Mouse (Mus musculus) brown adipose tissue, adult 24 weeks (tissue): ENCODE data around the gene Rad51b. TPM values are rescaled to one million over a fixed set of nuclear protein-coding genes. Genes with fewer than 3 reads are reported as not detected.

Source experiments
- H3K27ac ChIP-seq: fragments of 200-500 bp; replicated peaks from 2 replicates; pipeline ENCODE4 v1.5.1; 2012; ENCODE audit warnings: low read depth, mild to moderate bottlenecking, low read length
- H3K4me1 ChIP-seq: fragments of 200-500 bp; 2 replicates; pipeline ENCODE4 v1.6.1; 2012; ENCODE audit warnings: low read length, mixed read lengths; ENCODE audit not compliant: control insufficient read depth, insufficient read depth, insufficient read length
- H3K4me3 ChIP-seq: fragments of 200-500 bp; 2 replicates; pipeline ENCODE4 v1.5.1; 2012; ENCODE audit warnings: low read depth, mild to moderate bottlenecking, low read length, moderate library complexity; ENCODE audit not compliant: insufficient read depth
- polyA plus RNA-seq: library from polyadenylated mRNA; stranded (reverse); fragments of >200 nt; gene quantifications from 2 replicates; pipeline ENCODE4 v1.2.4, GENCODE M21; 2012; ENCODE audit not compliant: missing spikeins, insufficient read depth, insufficient read length

Rad51b gene
- polyA plus RNA-seq, 1 experiment: 0.75 TPM

DNA sequence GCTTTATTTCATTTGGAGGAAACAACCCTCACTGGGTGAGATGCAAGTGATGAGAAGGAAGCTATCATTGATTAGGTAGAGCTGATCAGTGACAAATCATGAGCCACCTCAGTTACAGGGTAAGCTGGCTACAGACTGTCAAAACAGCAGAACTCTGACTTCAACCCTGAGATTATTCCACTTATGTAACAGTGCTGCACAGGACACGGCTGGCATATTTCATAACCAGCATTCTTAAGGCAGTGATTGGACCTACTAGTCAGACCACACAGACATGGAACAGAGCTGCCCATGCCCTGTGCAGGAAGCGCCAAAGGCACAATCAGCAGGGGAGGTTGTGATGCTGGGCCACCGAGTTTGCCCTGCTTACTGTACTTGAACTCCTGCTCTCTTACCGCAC, 155.8 kb downstream of the Rad51b start:
- H3K27ac ChIP-seq: peak overlapping the region; percentile 75; the same call in 1 of the 2 replicates
- H3K4me1 ChIP-seq: no peaks in the 10 kb centered on the region
- no peak overlapping the region for H3K4me3 ChIP-seq

DNA sequence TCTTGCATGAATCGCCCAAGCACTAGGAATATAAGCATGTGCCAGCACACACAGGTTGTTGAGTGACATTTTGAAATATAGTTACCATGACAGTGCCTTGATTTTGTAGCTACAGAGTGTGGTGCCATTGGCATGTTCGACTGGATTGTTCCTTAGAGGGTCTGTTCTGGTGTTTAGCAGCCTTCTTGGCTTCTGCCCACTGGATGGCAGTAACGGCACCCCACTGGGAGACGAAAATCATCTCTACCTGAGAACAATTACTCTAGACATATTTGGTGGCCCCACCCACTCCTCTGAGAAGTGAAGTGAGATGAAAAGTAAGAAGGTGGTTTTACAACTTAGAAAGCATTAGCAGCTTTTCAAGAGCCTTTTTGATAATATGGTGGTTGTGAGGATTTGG, 156.9 kb downstream of the Rad51b start:
- Histone ChIP-seq H3K4me1 (no peaks in the 10 kb centered on the region), H3K4me3 (no peak overlapping the region), H3K27ac (no peak overlapping the region)

DNA sequence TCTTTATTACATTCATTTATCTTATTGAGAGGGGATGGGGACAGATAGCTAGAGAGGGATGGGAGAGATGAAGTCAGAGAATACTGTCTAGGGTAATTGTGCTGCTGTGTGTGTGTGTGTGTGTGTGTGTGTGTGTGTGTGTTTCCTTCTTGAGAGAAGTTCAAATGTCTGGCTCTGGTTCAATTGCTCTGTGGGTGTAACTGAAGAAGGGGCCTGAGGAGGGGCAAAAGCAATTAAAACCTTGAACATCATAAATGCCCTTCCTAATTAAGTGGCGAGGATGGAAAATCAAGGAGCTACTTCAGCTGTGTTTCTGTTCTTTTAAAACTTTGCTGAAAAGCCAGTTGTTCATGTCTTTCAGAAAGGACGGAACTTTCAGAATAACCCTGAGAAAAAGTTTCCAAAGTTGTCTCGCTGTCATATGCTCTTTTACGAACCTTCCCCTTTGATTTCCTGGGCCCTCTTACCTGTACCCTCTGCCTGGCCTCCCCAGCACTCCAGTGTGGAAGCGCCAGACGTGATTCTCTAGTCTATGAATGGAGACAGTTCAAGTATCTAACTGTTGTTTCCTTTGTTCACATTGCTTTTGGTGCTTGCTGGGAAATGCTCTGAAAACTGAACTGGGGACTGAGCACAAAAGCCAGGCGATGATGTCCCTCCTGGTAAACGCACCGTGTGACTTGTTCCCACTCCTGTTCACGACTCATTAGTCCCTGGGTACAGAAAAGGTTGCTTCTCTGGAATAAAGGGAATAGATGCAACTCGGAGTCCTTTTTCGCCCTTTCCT, 158.2 kb downstream of the Rad51b start:
- H3K27ac ChIP-seq: no peak overlapping the region
- no peaks in the 10 kb centered on the region for H3K4me1 ChIP-seq
- H3K4me3 ChIP-seq: no peak overlapping the region

DNA sequence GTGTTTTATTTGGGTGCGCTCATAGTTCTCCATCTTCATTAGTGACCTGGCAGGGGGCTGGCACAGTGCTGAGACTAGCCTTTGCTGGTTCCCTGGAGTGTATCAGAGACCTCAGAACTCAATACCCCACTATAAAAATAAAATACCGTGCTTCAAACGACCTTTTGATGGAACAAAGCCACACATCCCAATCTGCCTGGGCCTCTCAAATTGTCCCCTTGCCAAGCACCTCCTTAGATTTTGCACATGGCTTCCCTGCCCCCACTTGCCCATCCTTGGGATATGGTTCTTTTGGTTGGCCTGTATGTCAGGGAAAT, 158.7 kb downstream of the Rad51b start:
- H3K4me1 ChIP-seq: no peaks in the 10 kb centered on the region
- no peak overlapping the region for H3K27ac ChIP-seq
- no peak overlapping the region for H3K4me3 ChIP-seq

DNA sequence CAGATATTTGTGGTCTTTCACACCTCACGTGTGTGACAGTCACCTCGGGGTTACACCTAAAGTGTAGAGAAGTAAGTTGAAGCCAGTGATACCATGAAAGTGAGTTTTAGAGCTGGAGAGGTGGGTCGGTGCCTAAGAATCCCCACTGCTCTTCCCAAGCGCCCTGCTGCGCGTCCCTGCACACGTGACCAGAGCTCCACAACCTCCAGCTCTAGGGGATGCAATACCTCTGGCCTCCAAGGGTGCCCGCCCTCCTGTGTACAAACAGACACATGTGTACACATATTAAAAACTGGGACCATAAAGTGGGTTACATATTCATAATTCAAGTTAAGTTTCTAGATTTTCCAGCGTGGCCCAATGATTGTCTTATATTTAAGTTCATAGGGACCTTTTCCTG, 159.2 kb downstream of the Rad51b start:
- Histone ChIP-seq H3K27ac (no peak overlapping the region), H3K4me1 (no peaks in the 10 kb centered on the region), H3K4me3 (no peak overlapping the region)

DNA sequence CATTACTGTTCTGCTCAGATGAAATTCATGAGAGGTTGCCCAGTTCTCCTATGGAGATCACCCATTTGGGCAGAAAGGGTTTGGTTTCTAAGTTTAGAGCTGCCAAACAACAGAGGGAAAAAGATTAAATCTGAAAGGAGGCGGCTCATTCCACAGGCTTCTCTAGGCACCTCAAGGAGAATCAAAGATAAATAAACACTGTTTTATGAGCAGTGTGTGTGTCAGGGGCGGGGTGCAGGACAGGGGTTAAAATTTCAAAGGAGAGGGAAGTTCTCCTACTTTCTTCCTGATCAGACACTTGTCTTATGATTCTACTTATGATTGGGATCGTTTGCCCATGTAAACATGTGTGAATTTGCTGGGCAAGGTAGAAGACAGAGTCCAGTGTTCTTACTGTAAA, 166.3 kb downstream of the Rad51b start:
- no peaks in the 10 kb centered on the region for H3K4me1 ChIP-seq
- no peak overlapping the region for H3K4me3 ChIP-seq
- no peak overlapping the region for H3K27ac ChIP-seq

DNA sequence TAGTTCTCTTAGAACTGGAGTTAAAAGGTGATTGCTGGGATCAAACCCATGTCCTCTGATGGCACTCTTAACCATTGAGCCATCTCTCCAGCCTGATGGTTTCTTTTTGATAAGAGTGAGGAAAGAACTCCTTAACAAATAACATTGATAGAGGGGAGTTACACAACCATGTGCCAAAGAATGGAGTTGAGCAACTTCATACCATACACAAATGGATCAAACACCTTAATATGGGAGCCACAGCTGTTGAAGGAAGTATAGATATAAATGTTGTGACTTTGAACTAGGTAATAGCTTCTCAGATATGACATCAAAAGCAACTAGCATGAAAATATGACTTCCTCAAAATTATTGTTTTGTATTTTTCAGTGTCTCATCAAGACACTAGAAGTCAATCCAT, 173.0 kb downstream of the Rad51b start:
- Histone ChIP-seq H3K27ac (no peak overlapping the region), H3K4me3 (no peak overlapping the region), H3K4me1 (no peaks in the 10 kb centered on the region)

DNA sequence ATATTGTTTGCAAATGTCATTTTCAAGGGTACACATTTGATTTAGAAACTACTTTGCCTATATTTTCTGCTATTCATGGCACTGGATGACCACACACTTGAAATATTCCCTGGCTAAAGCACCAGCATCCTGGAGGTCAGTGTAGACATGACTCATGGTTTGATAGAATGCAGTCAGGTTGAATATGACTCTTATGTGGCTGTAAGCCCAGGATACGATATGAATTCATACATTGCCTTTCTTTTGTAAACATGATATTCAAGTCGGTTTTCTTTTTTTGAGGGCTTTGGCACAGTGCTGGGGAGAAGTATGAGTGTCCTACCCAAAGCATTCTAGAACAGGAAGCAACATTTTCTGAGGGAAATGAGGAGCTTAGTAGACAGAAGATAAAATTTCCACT, 174.8 kb downstream of the Rad51b start:
- no peaks in the 10 kb centered on the region for H3K4me1 ChIP-seq
- H3K4me3 ChIP-seq: no peak overlapping the region
- H3K27ac ChIP-seq: no peak overlapping the region; the same call in 1 of the 2 replicates

DNA sequence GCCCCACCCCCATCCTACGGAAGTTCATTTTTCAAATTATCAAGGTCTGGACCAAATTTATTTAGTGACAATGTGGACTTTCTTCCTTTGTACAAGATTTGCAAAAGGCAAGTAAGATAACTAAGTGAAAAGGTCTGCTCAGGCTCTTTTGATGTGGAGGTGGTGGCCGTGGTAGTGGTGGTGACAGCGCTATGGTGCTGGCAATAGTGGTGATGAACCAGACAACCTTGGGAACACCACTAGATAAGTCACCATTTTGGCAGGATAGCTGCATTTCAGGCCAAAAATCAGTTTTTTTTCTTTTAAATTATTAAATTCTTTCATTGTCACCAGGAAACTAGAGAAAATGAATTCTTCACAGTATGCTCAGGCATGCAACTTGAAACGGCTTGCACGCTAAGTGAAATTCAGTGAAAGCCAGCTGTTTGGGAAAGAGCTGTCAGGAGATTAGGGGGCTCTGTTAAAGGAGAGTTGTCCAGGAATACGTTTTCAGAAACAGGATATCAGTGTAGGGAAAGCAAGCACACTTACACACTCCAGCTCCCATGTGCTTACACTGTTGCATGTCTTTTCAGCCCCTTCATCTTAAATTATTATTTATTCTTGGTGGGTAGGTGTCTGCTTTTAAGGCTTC, 179.4 kb downstream of the Rad51b start:
- Histone ChIP-seq H3K27ac (no peak overlapping the region), H3K4me3 (no peak overlapping the region), H3K4me1 (no peaks in the 10 kb centered on the region)

DNA sequence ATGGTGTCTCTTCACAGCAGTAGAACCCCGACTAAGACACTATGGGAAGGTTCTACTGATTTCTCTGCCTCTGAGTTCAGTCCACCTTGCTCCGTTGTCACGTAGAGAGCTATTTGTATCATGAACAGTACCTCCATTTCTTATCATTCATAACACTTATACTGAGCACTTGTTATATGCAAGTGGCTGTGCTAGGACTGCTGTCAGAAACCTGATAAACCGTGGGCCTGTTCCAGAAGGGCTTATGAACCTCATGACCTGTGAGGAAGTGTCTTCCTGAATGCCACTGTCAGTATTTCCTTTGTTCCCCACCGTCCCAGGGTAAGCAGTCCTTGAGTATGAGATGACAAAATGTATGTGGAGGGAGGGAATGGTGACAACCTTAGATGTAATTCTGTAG, 181.7 kb downstream of the Rad51b start:
- no peak overlapping the region for H3K4me3 ChIP-seq
- no peaks in the 10 kb centered on the region for H3K4me1 ChIP-seq
- no peak overlapping the region for H3K27ac ChIP-seq

DNA sequence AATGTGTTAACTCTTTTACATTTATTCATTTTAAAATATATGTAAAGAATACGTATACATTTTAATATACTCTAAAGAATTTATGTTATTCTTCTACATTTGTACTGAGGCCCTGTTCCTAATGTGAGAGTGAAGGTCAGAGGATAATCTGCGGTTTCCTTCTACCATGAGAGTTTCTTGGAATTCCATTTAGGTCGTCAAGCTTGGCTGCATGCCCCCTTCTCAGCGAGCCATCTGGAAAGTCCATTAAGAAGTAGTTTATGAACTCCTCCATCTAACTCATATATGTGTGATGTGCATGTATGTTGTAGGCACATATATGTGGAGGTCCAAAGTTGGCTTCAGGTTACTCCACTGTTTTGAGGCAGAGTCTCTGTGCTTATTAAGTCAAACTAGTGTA, 188.4 kb downstream of the Rad51b start:
- H3K4me1 ChIP-seq: no peaks in the 10 kb centered on the region
- no peak overlapping the region for H3K4me3 ChIP-seq
- no peak overlapping the region for H3K27ac ChIP-seq

DNA sequence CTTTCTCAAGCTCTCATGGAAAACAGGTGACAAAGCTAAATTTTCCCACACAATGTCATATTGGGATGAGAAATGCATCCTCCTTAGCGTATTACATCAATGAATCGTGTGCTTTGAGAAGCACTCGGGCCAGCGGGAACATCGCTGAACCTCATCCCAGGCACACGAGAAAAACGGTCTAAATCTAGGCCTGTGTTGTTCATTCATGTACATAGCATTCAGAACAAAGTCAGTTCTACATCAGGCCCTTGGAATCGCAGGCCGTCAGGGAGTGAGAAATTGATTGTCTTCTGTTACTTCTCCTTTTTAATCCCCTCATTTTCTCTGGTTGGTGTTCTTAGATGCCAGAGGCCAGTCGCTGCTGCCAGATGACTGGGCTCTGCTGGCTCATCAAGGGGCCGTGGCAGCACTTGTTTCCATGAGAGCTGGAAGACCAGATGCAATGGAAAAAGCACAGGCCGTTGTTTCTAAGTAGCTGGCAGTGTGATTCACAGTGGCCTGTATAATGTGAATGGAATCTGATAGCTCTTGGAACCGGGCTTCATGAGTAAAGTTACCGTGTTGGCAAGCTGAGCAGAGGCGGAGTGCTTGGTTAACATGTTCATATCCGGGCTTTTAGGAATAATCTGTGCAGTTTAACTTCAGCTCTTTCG, 191.6 kb downstream of the Rad51b start:
- Histone ChIP-seq H3K4me3 (no peak overlapping the region), H3K4me1 (peaks cover 2% of the 10 kb centered on the region; the same call in 1 of the 2 replicates), H3K27ac (no peak overlapping the region)

DNA sequence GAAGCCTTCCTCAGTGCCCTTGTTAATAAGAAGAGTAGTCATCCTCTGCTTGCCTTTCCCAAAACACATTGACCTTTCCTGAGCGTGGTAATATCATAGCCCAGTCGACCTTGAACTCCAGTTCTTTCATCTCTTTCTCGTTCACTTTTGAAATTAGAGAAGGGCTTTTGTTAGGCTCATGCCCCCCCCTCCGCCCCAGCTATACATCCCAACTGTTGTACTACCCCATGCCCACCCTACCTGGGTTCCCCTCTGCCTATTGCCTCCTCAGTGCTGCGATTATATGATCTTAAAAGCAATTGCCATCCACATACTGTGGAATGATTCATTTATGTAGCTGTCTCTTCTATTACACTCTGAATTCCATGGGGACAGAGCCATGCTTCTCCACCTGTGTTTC, 193.5 kb downstream of the Rad51b start:
- Histone ChIP-seq H3K4me3 (no peak overlapping the region), H3K27ac (no peak overlapping the region), H3K4me1 (peaks cover 2% of the 10 kb centered on the region; the same call in 1 of the 2 replicates)

DNA sequence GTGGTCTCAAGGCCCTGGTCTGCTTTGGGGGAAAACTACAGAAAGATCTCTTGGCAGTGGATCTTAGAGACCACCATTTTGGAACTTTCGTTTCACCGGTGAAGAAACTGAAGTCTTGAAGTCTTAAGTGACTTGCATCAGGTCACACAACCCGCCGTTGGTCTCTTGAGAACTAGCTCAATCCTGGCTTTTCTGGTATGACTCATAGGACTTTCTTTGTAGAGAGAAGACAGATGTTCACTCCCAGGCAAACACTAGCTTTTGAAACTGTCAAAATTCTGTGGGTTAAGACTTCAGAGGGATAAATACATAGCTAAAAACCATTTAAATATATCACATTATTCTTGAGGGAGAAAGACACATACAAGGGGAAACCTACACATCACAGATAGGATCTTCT, 195.1 kb downstream of the Rad51b start:
- Histone ChIP-seq H3K4me3 (no peak overlapping the region), H3K4me1 (peaks cover 2% of the 10 kb centered on the region; the same call in 1 of the 2 replicates), H3K27ac (no peak overlapping the region)

DNA sequence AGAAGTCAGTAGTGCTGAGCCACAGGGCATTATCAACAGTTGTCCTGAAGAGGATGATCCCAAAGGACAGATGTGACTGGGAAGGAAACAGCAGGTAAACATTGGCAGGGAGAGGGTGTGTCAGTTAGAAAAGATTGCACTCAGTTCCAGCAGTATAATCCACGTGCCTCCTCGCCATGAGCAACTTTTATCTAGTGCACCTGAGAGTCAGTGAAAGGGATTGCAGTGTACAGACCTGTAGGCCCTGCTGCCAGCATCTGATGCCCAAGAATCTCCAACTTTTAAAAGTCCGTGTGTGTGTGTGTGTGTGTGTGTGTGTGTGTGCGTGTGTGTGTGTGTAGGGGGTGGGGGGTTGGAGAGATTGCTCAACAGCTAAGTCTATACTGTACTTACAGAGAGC, 195.5 kb downstream of the Rad51b start:
- no peak overlapping the region for H3K4me3 ChIP-seq
- H3K4me1 ChIP-seq: peaks cover 2% of the 10 kb centered on the region; the same call in 1 of the 2 replicates
- no peak overlapping the region for H3K27ac ChIP-seq

DNA sequence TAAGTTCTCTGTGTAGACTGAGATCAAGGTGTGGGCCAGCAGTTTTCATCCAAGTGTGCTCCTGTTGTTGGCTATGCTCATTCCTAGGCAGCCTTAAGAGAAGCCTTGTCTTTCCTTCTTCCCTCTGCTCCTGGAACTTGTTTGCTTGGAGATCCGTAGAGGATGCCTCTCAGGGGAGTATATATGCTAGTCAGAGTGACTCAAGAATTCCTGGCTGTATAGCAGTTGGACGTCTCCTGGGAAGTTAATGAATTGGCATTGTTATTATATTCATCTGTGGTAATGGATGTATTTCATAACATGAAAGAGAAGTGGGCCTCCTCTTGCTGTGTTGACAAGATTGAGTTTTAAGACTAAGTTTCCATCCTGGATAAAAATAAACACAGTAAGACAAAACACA, 196.4 kb downstream of the Rad51b start:
- Histone ChIP-seq H3K27ac (no peak overlapping the region), H3K4me3 (no peak overlapping the region), H3K4me1 (peaks cover 2% of the 10 kb centered on the region; the same call in 1 of the 2 replicates)
